Mouse (Mus musculus): ENCODE results near the gene Anxa9. TPM values are rescaled to one million over a fixed set of nuclear protein-coding genes. Genes with fewer than 3 reads are reported as not detected.

Gene Anxa9
- polyA plus RNA-seq, 1 experiment from 2014 or later, result 0.88 TPM

Other genes starting within 250 kb of the Anxa9 start
- gene Pip5k1a, start 200.2 kb downstream of the Anxa9 start, polyA plus RNA-seq (2014; fragmentation: Nextera tagmentation; extraction: Ambion mirVana), result 11.9 and 12.7 TPM in 2 replicates
- 87.5 and 95.7 TPM in 2 replicates for gene Vps72, start 196.2 kb downstream of the Anxa9 start, polyA plus RNA-seq (2014; fragmentation: Nextera tagmentation; extraction: Ambion mirVana)
- 1.6 and 2.2 TPM in 2 replicates for gene Tmod4, start 182.7 kb downstream of the Anxa9 start, polyA plus RNA-seq (2014; fragmentation: Nextera tagmentation; extraction: Ambion mirVana)
- gene Scnm1, start 173.2 kb downstream of the Anxa9 start, polyA plus RNA-seq (2014; fragmentation: Nextera tagmentation; extraction: Ambion mirVana), result 58.5 and 58.7 TPM in 2 replicates
- gene Lysmd1, start 173.1 kb downstream of the Anxa9 start, polyA plus RNA-seq (2014; fragmentation: Nextera tagmentation; extraction: Ambion mirVana), result 8.1 and 8.4 TPM in 2 replicates
- 2.6 and 3.3 TPM in 2 replicates for gene Tnfaip8l2, start 164.8 kb downstream of the Anxa9 start, polyA plus RNA-seq (2014; fragmentation: Nextera tagmentation; extraction: Ambion mirVana)
- gene Sema6c, start 146.7 kb downstream of the Anxa9 start, polyA plus RNA-seq (2014; fragmentation: Nextera tagmentation; extraction: Ambion mirVana), result 3.2 and 5.8 TPM in 2 replicates
- gene Gabpb2, start 89.3 kb downstream of the Anxa9 start, polyA plus RNA-seq (2014; fragmentation: Nextera tagmentation; extraction: Ambion mirVana), result 6.6 and 7.9 TPM in 2 replicates
- gene Cdc42se1, start 78.4 kb downstream of the Anxa9 start, polyA plus RNA-seq (2014; fragmentation: Nextera tagmentation; extraction: Ambion mirVana), result 61.7 and 63.3 TPM in 2 replicates
- 12.6 and 14.2 TPM in 2 replicates for gene Mllt11, start 75.0 kb downstream of the Anxa9 start, polyA plus RNA-seq (2014; fragmentation: Nextera tagmentation; extraction: Ambion mirVana)
- 0.23 and 0.46 TPM in 2 replicates for gene Gm128, start 65.6 kb downstream of the Anxa9 start, polyA plus RNA-seq (2014; fragmentation: Nextera tagmentation; extraction: Ambion mirVana)
- gene Bnipl, start 56.0 kb downstream of the Anxa9 start, polyA plus RNA-seq (2014; fragmentation: Nextera tagmentation; extraction: Ambion mirVana), result not detected in 2 replicates
- 25.6 and 28.8 TPM in 2 replicates for gene Mindy1, start 25.8 kb downstream of the Anxa9 start, polyA plus RNA-seq (2014; fragmentation: Nextera tagmentation; extraction: Ambion mirVana)
- gene Prune1, start 25.1 kb downstream of the Anxa9 start, polyA plus RNA-seq (2014; fragmentation: Nextera tagmentation; extraction: Ambion mirVana), result 29.8 and 31.7 TPM in 2 replicates
- gene Cers2, start 7.6 kb upstream of the Anxa9 start, polyA plus RNA-seq (2014; fragmentation: Nextera tagmentation; extraction: Ambion mirVana), result 118 and 123 TPM in 2 replicates
- gene Setdb1, start 50.0 kb upstream of the Anxa9 start, polyA plus RNA-seq (2014; fragmentation: Nextera tagmentation; extraction: Ambion mirVana), result 22.1 and 24.4 TPM in 2 replicates
- gene 4930558C23Rik, start 95.7 kb upstream of the Anxa9 start, polyA plus RNA-seq (2014; fragmentation: Nextera tagmentation; extraction: Ambion mirVana), result not detected in 2 replicates
- 27.5 and 28.5 TPM in 2 replicates for gene Arnt, start 127.2 kb upstream of the Anxa9 start, polyA plus RNA-seq (2014; fragmentation: Nextera tagmentation; extraction: Ambion mirVana)
- gene Ctsk, start 192.1 kb upstream of the Anxa9 start, polyA plus RNA-seq (2014; fragmentation: Nextera tagmentation; extraction: Ambion mirVana), result 23.2 and 23.9 TPM in 2 replicates
- 19.0 and 28.3 TPM in 2 replicates for gene Ctss, start 219.6 kb upstream of the Anxa9 start, polyA plus RNA-seq (2014; fragmentation: Nextera tagmentation; extraction: Ambion mirVana)